Mouse (Mus musculus): ENCODE data around the gene Gtf2a1.
A peak's percentile ranks its signal among the peaks of the same experiment; 100 is the strongest.
"Not testable (repeated sequence)": the region's sequence is repeated elsewhere in the genome, so short reads cannot be mapped to it uniquely, and the experiment has no call there.

Gtf2a1 gene

GRCm38 (mm10) chr12:91581204-91582070 is 8.8 kb downstream of the Gtf2a1 start:
- no peak for DNase-seq

- DNase-seq = no peak
Observed at GRCm38 (mm10) chr12:91579665-91580064, 10.6 kb downstream of the Gtf2a1 start.

- DNase-seq = no peak
Observed at GRCm38 (mm10) chr12:91571708-91572107, 18.6 kb downstream of the Gtf2a1 start.

GRCm38 (mm10) chr12:91569255-91569654 is 21.0 kb downstream of the Gtf2a1 start:
- DNase-seq = no peak

- no peak for DNase-seq
Observed at GRCm38 (mm10) chr12:91567145-91567544, 23.1 kb downstream of the Gtf2a1 start.

GRCm38 (mm10) chr12:91558152-91558551 is 32.1 kb downstream of the Gtf2a1 start:
- not testable (repeated sequence) for DNase-seq

- DNase-seq = not testable (repeated sequence)
Observed at GRCm38 (mm10) chr12:91557358-91558005, 32.8 kb downstream of the Gtf2a1 start.

- DNase-seq = peak; percentile 43
Observed at GRCm38 (mm10) chr12:91551773-91552526, 38.3 kb downstream of the Gtf2a1 start.

- DNase-seq = no peak
Observed at GRCm38 (mm10) chr12:91549471-91549870, 40.8 kb downstream of the Gtf2a1 start.

- DNase-seq = no peak
Observed at GRCm38 (mm10) chr12:91540202-91540601, 50.1 kb downstream of the Gtf2a1 start.

GRCm38 (mm10) chr12:91534514-91534913 is 55.8 kb downstream of the Gtf2a1 start:
- no peak for DNase-seq

- no peak for DNase-seq
Observed at GRCm38 (mm10) chr12:91523626-91524025, 66.7 kb downstream of the Gtf2a1 start.

GRCm38 (mm10) chr12:91517808-91518207 is 72.5 kb downstream of the Gtf2a1 start:
- DNase-seq = no peak

- no peak for DNase-seq
Observed at GRCm38 (mm10) chr12:91513980-91514379, 76.3 kb downstream of the Gtf2a1 start.

- DNase-seq = no peak
Observed at GRCm38 (mm10) chr12:91511766-91512165, 78.5 kb downstream of the Gtf2a1 start.

Measured in liver (tissue).